Mouse (Mus musculus) cerebellum, adult 9-11 months (tissue): ENCODE measurements at regions not wholly inside any gene's neighbourhood (a gene's known extent, or its start where the extent isn't known, plus 50 kb on each side); places are given as distances from the start of the nearest gene placed in this dataset.

Experiments used
- DNase-seq: peaks from one replicate; pipeline ENCODE4 v3.0.0; 2022

GRCm38 (mm10) chr13:107873244-107873667 is 171.0 kb upstream of the Smim15 start:
- DNase-seq = no peak

- no peak for DNase-seq
Measured at GRCm38 (mm10) chr13:107872574-107872973, 171.7 kb upstream of the Smim15 start.

- DNase-seq = no peak
Measured at GRCm38 (mm10) chr13:107872137-107872536, 172.1 kb upstream of the Smim15 start.

GRCm38 (mm10) chr13:107868906-107869305 is 175.3 kb upstream of the Smim15 start:
- DNase-seq = no peak

GRCm38 (mm10) chr13:107866825-107867224 is 177.4 kb upstream of the Smim15 start:
- DNase-seq = no peak

- DNase-seq = no peak
Measured at GRCm38 (mm10) chr13:107862793-107863654, 181.2 kb upstream of the Smim15 start.

GRCm38 (mm10) chr13:107861384-107862134 is 182.7 kb upstream of the Smim15 start:
- DNase-seq = no peak

GRCm38 (mm10) chr13:107857043-107857755 is 187.0 kb upstream of the Smim15 start:
- DNase-seq = no peak

- no peak for DNase-seq
Measured at GRCm38 (mm10) chr13:107850907-107851560, 193.2 kb upstream of the Smim15 start.

GRCm38 (mm10) chr13:107848871-107849270 is 195.4 kb upstream of the Smim15 start:
- no peak for DNase-seq

GRCm38 (mm10) chr13:107847179-107848012 is 196.8 kb upstream of the Smim15 start:
- DNase-seq = no peak

GRCm38 (mm10) chr13:107846621-107847178 is 197.5 kb upstream of the Smim15 start:
- no peak for DNase-seq

- no peak for DNase-seq
Measured at GRCm38 (mm10) chr13:107845838-107846237, 198.4 kb upstream of the Smim15 start.

GRCm38 (mm10) chr13:107844085-107844484 is 200.2 kb upstream of the Smim15 start:
- DNase-seq = no peak

GRCm38 (mm10) chr13:107838126-107838715 is 206.0 kb upstream of the Smim15 start:
- DNase-seq = no peak

GRCm38 (mm10) chr13:107837206-107837952 is 206.9 kb upstream of the Smim15 start:
- no peak for DNase-seq

- no peak for DNase-seq
Measured at GRCm38 (mm10) chr13:107835756-107836385, 208.4 kb upstream of the Smim15 start.

- DNase-seq = no peak
Measured at GRCm38 (mm10) chr13:107831997-107832396, 212.2 kb upstream of the Smim15 start.

- peak; percentile 77 for DNase-seq
Measured at GRCm38 (mm10) chr13:107831221-107831681, 213.0 kb upstream of the Smim15 start.

GRCm38 (mm10) chr13:107830281-107830680 is 214.0 kb upstream of the Smim15 start:
- no peak for DNase-seq
